ENCODE assay signal across 35 mouse cellular contexts in genomic region chr4:85613331-85613730, GRCm38 (mm10).
"Had no signal": no experiment of that assay in that cellular context is flagged by ENCODE, and none has a peak within 500 bp of the region (broad histone marks: within the 10 kb centered on the region; RNA-seq: fewer than 3 reads in every experiment).

No protein-coding gene starts in this region.

- H3K36me3 ChIP-seq: heart, embryonic 10.5 days; heart, embryonic 12.5 days; heart, embryonic 13.5 days; heart, embryonic 15.5 days; hindbrain, embryonic 10.5 days; hindbrain, embryonic 12.5 days; hindbrain, embryonic 13.5 days; hindbrain, embryonic 15.5 days; intestine, embryonic 15.5 days; kidney, embryonic 15.5 days had no signal

- DNase-seq: heart, postnatal 10 days; heart, postnatal 14 days; heart, postnatal 36 days; heart, postnatal 4 days; kidney, adult 11 months; kidney, adult 18-20 months; kidney, adult 2 months; kidney, adult 8-10 months; kidney, adult 9 months; kidney, postnatal 10 days; kidney, postnatal 14 days; kidney, postnatal 25 days; kidney, postnatal 36 days; kidney, postnatal 4 days; layer of hippocampus, adult 9-11 months; layer of hippocampus, postnatal 36 days had no signal

- ATAC-seq: hindbrain, embryonic 16.5 days; inflammation-experienced regulatory T-cells, adult 6 months; intestine, embryonic 15.5 days; intestine, embryonic 16.5 days; intestine, postnatal 0 days had no signal

- H3K4me1 ChIP-seq: heart, embryonic 10.5 days; heart, embryonic 12.5 days; heart, embryonic 13.5 days; heart, embryonic 15.5 days; hindbrain, embryonic 10.5 days; hindbrain, embryonic 12.5 days; hindbrain, embryonic 13.5 days; hindbrain, embryonic 15.5 days; intestine, embryonic 15.5 days had no signal

- H3K9me3 ChIP-seq: heart, embryonic 10.5 days; heart, embryonic 12.5 days; heart, embryonic 13.5 days; heart, embryonic 15.5 days; hindbrain, embryonic 10.5 days; hindbrain, embryonic 12.5 days; hindbrain, embryonic 13.5 days; hindbrain, embryonic 15.5 days; intestine, embryonic 15.5 days; kidney, embryonic 15.5 days had no signal

- H3K4me2 ChIP-seq: heart, embryonic 11.5 days; heart, embryonic 12.5 days; heart, embryonic 13.5 days; heart, embryonic 15.5 days; hindbrain, embryonic 12.5 days; hindbrain, embryonic 13.5 days; hindbrain, embryonic 14.5 days; hindbrain, embryonic 15.5 days; intestine, embryonic 15.5 days; kidney, embryonic 15.5 days had no signal

- H3K27me3 ChIP-seq: heart, embryonic 12.5 days; heart, embryonic 13.5 days; heart, embryonic 15.5 days; hindbrain, embryonic 12.5 days; hindbrain, embryonic 13.5 days; hindbrain, embryonic 15.5 days; intestine, embryonic 15.5 days; kidney, embryonic 15.5 days had no signal

- H3K9ac ChIP-seq: heart, embryonic 12.5 days; heart, embryonic 13.5 days; heart, embryonic 15.5 days; hindbrain, embryonic 12.5 days; hindbrain, embryonic 13.5 days; hindbrain, embryonic 14.5 days; hindbrain, embryonic 15.5 days; intestine, embryonic 15.5 days; kidney, embryonic 15.5 days had no signal

- H3K4me3 ChIP-seq: heart, embryonic 10.5 days; heart, embryonic 12.5 days; heart, embryonic 13.5 days; heart, embryonic 15.5 days; hindbrain, embryonic 10.5 days; hindbrain, embryonic 12.5 days; hindbrain, embryonic 13.5 days; hindbrain, embryonic 15.5 days; intestine, embryonic 15.5 days; kidney, embryonic 15.5 days; layer of hippocampus, adult 2 months; left cerebral cortex, adult 2 months had no signal

- H3K27ac ChIP-seq: heart, embryonic 10.5 days; heart, embryonic 13.5 days; heart, embryonic 15.5 days; hindbrain, embryonic 10.5 days; hindbrain, embryonic 12.5 days; hindbrain, embryonic 13.5 days; hindbrain, embryonic 14.5 days; hindbrain, embryonic 15.5 days; intestine, embryonic 15.5 days; kidney, embryonic 15.5 days; kidney, postnatal 0 days; layer of hippocampus, adult 2 months; left cerebral cortex, adult 2 months had no signal
